Mouse (Mus musculus) urinary bladder, postnatal 10 days (tissue): ENCODE results near the gene Popdc2.
"Not testable (repeated sequence)": the region's sequence is repeated elsewhere in the genome, so short reads cannot be mapped to it uniquely, and the experiment has no call there.

Experiments
- DNase-seq: peaks from one replicate; pipeline ENCODE4 v3.0.0; 2022; ENCODE audit warnings: low spot score

Gene Popdc2

DNA sequence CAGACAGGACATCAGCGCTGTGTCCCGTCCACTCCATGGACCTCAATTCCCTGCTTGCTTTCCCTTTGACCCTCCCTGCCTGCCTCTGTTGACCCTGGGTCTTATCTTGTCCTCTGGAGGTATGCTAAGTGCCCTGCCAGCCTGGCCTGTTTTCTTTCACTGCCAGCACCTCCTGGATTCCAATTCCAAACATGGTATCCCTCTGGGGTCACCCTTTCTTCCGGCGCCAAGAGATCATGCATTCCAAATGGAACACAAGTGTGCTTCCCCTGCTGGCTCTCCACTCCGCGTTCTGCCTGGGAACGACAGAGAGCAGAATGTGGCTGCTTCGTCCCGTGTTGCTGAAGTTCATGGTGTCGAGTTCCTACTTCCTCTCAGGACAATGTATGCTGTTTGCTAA, at the start of gene Popdc2:
Gene Popdc2 (plus strand): TSS at position 277 of the 400 bp plus-strand sequence.
- no peak for DNase-seq

DNA sequence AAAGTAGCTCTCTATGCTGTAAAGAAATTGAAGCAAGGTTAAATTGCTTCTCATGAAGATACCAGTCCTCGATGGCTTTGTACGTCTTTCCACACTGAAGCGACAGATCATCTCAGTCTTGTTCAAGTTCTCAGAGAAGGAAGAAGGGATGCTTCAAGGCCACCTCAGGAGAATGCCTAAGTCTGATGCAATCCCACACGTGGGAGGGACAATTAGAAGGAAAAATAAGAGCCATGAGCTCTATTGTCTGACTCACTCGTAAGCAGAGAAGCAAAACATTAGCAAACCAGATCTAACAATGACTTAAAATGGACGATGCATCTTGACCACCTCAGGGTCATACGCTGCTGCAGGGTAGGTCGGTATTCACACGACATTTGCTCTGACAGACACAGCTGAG, 43.5 kb upstream of the Popdc2 start:
- no peak for DNase-seq

DNA sequence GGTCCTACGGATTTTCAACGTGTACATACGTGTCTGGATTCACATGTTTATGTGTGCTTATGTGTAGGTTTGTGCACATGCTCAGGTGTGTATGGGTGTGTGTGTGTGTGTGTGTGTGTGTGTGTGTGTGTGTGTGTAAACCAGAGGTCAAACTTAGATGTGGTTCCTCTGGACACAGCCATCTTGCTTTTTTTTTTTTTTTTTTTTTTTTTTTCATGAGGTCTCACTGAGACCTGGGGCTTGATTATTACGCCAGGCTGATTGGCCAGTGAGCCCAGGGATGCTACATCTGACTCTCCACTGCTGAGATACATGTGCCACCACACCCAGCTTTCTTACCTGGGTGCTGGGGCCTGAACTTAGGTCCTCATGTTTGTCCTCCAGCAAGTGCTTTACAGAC, 42.9 kb upstream of the Popdc2 start:
- DNase-seq, result no peak

DNA sequence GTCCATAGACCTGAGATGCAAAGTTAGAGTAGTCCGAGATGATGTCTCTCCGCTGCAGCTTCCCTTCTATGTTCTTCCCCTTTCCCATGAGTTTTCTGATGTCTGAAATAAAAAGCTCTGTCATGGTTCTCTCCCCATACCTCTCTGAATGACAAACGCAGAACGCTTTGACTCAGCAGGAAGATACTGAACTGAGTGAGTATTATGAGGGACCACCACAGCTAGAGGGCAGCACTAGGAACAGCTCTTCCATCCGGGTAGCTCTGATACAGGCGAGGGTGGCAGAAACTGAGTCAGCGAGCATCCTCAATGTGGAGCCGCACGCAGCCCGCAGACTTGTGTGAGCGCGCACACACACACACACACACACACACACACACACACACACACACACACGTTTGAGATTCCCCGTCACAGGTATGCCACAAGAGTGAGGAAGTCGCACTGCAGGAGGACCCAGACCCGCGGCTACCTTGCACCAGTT, 40.5 kb upstream of the Popdc2 start:
- DNase-seq, result no peak

DNA sequence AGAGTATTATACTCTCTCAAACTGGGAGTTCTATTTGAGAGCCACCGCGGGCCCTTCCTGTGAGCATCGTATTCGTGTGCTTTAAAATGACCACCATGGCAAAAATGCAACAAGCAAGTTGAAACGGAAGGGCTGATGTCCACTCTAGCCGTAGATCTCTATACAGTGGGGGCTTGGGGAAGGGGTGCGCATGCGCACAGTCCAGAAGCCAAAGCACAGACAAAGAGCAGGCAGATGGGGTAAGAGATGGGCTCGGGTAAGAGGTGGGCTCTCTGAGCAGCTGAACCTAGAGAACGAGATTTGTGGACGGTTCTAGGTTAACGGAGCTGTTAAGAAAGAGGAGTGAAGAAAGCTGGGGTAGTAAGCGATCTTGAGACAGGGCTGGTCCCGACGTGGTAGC, 37.7 kb upstream of the Popdc2 start:
- DNase-seq, result no peak

DNA sequence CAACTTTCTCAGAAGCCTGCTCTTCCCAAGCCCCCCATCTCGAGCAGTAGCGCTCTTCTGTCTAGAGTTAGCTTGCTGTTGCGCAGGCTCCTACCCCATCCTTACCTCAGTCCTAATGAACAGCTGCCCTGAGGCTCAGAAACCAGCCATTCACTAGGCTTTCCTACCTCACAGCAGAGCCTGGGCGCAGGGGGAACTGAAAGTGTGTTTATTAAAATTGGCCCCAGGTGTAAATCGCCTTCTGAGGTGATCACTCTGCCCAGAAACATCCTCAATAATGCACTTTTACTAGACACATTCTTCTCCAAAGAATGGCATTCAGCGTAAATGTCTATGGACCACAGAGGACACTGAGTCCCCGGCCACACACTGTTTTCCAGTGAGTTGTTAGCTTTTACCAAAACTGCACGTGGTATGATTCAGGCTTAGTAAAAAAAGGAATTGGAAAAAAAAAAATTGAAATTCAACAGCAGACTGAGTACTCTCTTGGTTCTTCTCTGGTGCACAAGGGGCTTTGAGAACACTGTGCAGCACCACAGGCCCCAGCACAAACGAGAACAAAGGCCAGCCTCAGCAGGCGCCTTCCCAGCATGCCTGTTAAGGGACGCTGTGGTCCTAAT, 35.1 kb upstream of the Popdc2 start:
- no peak for DNase-seq

DNA sequence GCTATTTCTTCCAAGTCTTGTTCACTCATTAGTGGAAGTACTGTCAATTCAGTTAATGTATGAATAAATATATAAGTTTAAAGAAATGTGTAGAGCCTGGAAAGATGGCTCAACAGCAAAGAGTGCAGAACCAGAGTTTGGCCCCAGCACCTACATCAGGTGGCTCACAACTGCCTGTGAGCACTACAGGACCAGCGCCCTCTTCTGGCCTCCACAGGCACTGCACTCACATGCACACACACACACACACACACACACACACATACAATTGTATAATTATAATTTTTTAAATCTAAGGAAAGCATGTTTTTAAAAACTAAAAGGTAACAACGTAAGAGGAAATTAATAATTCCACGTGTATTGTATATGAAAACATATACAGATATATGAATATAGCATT, 32.7 kb upstream of the Popdc2 start:
- no peak for DNase-seq

DNA sequence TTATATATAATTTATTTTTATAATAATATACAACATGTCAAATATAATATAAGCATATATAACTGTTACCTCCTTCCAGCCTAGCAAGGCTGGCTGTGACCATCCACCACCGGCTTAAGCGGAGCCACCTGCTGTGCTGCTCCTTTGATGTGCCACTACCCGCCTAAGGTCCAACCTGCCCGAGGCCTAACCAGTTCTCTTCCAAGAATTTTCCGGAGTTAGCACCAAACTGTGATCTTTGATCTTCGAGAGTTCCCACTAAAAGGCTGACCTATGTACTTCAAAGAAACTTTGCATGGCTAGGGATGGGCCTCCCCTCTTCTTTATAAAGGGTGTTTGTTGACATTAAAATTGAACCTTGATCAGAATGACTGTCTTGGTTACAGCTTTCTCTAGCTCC, 27.6 kb upstream of the Popdc2 start:
- DNase-seq, result no peak

DNA sequence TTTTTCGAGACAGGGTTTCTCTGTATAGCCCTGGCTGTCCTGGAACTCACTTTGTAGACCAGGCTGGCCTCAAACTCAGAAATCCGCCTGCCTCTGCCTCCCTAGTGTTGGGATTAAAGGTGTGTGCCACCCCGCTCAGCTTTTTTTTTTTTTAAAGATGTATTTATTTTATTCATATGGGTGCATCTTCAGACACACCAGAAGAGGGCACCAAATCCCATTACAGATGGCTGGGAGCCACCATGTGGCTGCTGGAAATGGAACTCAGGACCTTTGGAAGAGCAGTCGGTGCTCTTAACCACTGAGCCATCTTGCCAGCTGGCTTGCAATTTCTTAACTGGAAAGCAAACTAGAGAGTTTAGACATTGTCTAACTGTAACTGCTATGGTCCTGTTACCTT, 23.9 kb upstream of the Popdc2 start:
- not testable (repeated sequence) for DNase-seq

DNA sequence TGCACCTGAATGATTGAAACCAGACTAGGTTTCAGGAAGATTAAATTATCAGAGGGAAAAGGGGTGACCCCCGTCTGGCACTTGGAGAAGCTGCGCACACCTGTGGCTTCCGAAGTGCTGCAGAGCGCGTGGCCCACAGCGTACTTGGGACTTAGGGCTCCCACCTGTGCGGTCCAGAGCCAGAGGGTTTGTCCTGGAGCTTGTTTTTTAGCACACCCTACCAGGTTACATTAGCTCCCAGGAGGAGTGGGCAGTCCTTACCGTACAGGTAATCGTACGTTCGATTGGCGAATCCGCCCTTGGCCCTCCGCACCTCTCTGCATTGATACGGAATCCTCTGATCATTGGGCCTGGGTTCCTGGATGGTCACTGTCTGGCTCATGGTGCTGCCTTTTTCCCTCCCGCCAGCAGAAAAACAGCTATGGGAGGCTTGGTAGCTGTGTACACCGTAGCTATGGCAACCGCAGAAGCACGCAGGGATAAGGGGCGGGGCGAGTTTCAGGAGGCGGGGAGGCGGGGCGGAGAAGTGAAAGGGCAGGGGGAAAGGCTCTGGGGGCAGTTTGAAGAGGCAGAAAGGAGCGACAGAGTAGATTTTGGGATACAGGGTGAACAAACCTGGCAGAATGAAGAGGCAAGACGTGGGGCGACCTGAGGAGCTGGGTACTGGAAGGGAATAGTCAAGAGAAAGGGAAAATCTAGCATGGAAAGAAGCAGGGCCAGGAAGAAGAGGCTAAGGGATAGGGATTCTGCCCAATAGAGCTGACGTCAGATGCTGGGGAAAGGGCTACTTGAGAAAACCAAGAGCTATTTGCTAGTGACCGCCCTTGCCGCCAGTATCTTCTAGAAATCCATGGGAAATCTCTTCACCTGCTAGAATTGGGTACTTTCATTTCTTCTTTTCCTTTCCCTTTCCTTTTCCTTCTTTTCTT, 20.3 kb upstream of the Popdc2 start, which contains the start of gene Maats1:
Gene Maats1 (minus strand): TSS at position 748 of the 929 bp plus-strand sequence.
- DNase-seq, result no peak

DNA sequence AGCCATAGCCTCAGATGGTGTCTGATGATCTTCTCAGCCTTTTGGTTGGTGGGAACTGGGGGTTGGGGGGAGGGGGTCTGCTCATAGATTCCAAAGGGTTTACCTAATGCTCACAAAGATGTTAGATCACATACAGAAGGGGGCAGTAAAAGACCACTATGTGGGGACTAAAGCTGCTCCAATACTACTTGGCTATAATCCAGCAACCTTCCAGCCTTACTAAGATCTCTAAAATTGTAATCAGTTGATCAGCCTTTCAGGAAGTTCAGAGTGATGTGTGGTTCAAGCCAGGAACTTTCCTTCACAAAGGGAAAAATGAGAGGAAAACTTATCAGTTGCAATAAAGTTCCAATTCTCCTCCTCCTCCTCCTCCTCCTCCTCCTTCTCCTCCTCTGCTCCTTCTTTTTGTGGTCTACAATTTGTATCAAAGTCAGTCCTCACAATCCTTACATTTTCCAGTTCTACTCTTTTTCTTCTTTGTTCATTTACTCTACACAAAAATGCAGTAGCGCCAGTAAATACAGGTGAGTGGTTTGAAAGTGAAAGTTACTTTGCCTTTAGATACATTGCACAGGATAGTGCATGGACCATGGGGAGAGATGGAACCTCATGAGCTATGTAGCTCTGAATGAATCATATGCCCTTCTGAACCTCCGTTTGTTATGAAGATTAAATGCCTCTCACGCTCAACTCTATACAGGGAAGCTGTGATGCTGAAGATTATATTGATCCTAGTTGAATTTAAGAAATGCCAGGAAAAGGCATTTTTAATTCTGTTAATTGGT, 16.9 kb upstream of the Popdc2 start:
- no peak for DNase-seq

DNA sequence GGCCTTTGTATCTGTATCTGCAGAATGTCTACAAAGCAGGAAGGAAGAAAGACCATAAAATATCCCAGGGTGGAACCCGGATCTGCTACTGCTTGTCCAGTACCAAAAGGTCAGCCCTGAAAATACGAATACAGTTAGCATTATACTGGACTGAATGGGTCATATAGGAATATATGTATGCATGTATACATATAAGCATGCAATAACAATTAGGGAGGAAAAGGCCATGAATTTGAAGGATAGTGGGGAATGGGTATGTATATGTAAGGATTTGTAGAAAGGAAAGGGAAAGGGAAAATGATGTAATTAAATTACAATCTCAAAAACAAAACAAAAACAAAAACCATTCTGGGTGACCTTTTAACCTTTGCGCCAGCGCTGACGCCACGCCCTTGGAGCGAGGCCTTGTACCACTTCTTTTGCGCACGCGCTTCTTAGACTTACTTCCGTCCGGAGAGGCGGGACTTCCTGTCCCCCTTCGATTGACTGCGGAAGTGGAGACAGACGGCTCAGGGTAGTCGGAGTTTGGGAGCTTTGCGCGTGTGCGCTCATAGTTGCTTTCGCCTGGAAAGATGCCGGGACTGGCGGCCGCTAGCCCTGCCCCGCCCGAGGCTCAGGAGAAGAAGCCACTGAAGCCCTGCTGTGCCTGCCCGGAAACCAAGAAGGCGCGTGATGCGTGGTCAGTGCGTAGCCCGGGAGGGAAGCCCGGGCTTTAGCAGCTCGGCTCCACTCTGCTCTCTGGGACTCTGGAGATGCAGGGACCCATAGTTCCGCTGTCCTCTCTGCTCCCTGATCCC, 15.3 kb upstream of the Popdc2 start, which contains the start of the genes Cox17 and Gm21987:
Gene Cox17 (plus strand): TSS at position 463 of the 797 bp plus-strand sequence.
Gene Gm21987 (plus strand): TSS at position 512 of the 797 bp plus-strand sequence.
- DNase-seq, result peak; percentile 61

DNA sequence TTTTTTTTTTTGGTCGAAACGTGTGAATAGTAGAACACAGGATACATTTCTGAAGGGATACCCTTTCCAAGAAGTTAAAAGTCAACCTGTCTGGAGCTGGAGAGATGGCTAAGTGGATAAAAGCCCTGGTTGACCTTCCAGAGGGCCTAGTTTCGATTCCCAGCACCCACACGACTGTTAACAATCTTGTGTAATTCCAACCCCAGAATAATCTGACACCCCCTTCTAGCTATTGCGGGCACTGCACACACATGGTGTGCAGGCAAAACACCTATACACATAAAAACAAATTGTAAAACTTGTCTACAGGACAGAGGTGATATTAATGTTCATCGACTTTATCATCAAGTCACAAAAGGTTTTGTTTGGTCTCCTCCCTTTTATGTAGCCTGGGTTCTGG, 14.4 kb upstream of the Popdc2 start:
- DNase-seq, result no peak

DNA sequence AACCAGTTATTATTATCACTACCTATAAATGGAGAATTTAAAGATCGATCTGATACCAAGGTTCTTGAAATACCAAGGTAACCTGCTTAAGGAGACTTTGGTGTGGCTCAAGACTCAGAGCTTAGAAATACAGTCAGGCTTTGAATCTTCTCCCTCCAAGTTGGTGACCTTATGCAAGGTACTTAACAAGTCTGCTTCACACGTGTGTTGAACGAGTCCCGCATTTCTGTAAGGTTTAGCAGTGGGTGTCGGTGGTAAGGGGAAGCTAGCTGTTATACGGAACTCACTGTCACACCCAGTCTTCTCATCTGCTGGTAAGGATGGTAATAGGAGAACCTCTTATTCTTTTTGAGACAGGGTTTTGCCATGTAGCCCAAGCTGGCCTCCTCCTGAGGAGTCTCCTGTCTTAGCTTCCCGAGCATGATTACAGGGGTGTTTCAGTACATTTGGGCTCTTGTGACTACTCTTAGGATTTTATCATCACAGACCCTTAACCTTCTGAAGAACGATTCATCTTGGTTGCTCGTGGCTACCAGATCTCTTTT, 13.7 kb upstream of the Popdc2 start:
- no peak for DNase-seq

DNA sequence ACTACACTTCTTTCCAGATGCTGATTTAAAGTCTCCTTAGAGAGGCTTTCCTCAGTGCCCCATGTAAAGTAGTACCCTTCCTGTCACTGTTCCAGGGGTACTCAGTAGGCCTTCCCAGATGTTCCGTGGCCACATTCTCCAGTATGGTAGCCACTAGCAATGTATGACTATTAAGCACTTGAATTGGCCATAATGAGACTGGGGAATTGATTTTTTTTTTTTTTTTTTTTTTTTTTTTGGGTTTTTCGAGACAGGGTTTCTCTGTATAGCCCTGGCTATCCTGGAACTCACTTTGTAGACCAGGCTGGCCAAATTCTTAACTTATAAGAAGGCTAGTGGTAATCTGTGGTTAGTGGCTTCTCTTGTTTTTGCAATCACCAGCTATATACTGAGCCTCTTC, 12.1 kb upstream of the Popdc2 start:
- no peak for DNase-seq

DNA sequence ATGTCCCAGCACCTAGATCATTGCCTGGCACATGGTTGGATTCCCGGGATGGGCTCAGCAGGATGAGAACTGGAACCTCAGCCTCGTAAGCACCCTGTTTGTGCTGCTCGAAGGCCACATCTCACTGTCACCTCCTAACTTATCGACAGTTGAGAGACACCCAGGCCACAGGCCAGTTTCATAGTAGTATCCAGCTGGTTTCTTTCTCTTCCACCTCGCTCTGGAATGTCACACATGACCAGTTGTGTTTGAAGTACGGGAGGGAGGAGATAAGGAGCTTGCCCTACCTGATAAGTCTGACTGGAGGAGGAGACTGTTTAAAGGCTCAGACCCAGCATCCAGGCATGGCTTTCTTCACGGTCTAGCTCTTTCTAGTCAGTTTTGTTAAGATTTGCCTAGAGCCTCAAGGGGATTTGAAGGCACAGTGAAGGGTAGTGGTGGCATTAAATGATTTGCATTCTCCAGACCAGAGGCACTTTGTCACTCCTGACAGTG, 11.6 kb upstream of the Popdc2 start:
- DNase-seq, result no peak

DNA sequence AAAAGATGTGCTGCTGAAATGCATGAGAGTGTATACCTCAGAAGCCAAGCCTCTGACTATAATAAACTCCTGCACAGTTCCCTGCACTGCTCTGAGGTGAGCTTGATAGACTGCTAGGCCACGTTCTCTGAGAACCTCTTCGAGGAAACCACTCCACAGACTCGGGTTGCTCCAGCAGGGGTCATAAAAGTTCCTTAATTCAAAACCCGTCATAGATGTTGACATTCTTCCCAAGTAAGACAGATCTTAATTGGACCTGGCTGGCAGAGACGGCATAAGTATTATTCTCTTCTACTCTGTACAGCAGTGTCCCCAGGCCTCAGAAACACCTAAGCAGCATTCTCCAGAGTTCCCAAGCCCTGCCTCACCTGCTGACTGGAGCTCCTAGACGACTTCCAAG, 11.1 kb upstream of the Popdc2 start:
- no peak for DNase-seq

DNA sequence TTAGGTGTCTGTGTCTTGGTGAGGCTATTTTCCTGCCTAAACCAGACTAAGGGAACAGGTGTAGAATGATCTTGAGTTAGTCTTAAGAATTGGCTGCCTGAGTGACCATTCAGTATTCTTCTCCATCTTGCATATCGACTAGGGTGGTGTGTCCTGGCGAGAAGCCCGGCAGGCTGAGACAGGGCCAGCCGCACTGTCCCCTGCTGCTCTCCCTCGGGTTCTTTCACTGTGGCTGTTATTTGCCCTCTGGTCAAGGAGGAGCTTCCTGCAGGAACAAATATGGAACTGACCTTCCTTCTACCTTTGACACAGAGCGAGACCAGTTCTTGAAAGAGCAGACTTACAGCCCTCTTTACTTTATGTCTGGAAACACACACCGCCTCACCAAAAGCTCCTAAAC, 10.0 kb upstream of the Popdc2 start:
- DNase-seq, result no peak

DNA sequence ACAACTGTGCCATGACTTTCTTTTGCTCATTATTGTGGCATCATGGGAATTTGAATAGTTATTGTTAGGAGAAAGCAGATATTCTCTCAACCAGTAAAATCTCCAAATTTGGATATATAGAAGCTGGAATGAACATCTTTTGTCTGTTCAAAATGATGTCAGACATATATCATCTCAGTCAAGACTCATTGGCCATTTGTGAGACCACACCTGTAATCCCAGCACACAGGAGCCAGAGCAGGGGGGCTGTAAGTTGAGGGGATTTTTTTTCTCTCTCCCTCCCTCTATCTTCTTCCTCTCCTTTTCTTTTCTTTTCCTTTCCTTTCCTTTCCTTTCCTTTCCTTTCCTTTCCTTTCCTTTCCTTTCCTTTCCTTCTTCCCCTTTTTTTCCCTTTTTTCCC, 9.2 kb upstream of the Popdc2 start:
- DNase-seq, result no peak

DNA sequence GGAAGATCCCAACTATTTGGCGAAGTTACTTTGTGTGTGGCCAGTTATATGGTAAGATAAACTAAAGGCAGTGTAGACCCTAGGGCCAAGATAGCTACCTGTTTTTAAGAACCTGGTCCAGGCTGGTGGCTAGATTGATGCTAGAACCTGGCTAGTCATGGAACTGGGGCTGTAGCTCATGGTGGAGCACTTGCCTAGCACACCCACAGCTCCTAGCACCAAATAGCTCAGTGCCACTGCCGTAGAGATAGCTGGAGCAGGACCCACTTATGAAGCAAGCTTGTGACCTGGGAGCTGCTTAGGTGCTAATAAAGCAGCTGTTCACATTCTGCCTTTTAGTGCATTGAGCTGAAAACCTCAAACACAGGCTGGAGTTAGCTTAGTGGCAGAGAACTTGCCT, 8.4 kb upstream of the Popdc2 start:
- DNase-seq, result no peak
